Comparison of ENCODE assay signal across 27 mouse cellular contexts in the genomic region with DNA sequence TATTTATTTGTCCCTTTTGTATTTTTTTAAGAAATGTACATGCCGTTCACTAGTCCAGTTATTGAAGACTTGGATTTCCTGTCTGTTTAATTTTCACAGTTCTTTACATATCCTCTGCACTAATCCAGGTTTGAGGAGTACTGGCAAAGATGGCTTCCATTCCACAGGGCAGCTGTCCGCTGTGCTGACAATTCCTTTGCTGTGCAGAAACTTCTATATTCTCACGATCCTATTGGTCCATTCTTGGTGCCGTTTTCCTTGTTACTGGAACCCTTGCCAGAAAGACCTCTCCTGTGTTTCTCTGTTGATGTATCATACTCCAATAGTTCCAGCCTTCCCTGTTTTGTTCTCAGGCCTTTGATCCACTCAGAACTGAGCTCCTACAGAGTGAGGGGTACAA.
DNase-seq lines count a peak whose midpoint lies in the region; ATAC-seq lines count a peak whose summit lies in the region.
"Had no signal": no experiment of that assay in that cellular context is flagged by ENCODE, and none has a peak within 500 bp of the region (broad histone marks: within the 10 kb centered on the region; RNA-seq: fewer than 3 reads in every experiment).

No protein-coding gene starts in this region.

- ATAC-seq in embryonic facial prominence, embryonic 11.5 days (replicated peaks; ENCODE audit: insufficient number of reproducible peaks, low FRiP score, low TSS enrichment, low read depth): no peak
- ATAC-seq in midbrain, embryonic 11.5 days (ENCODE audit: low FRiP score): no peak
- ATAC-seq in midbrain, embryonic 14.5 days (ENCODE audit: low FRiP score, low TSS enrichment): no peak
- ATAC-seq in erythroblast, adult 5-6 weeks (replicated peaks; ENCODE audit: low FRiP score, poor library complexity, severe bottlenecking): no peak
- ATAC-seq: activated CD4-positive, CD25-positive, alpha-beta regulatory T cell, adult 4 months; forebrain, embryonic 15.5 days had no signal

- DNase-seq in embryonic facial prominence, embryonic 11.5 days (ENCODE audit: low spot score): peak; percentile 22
- no peak for DNase-seq in embryonic facial prominence, embryonic 10.5 days (ENCODE audit: low spot score)
- peak; percentile 76 for DNase-seq in midbrain, embryonic 11.5 days (ENCODE audit: low spot score, missing footprints)
- DNase-seq in midbrain, embryonic 14.5 days: no peak
- peak; percentile 30 for DNase-seq in R1 (ENCODE audit: low read depth, low spot score)
- DNase-seq in gastrocnemius, adult 18-20 months (ENCODE audit: low spot score): no peak
- DNase-seq: adrenal gland, adult 8-10 months; adrenal gland, postnatal 25 days; cerebellum, adult 11-12 months; cerebellum, adult 8-10 months; cerebellum, postnatal 10 days; cerebellum, postnatal 36 days; embryo, embryonic 11 days; gastrocnemius, postnatal 10 days; gastrocnemius, postnatal 36 days; heart, adult 2 months had no signal

- 81% methylated on average over 4 of the region's 4 CpGs for WGBS in embryonic facial prominence, embryonic 11.5 days
- WGBS in embryonic facial prominence, embryonic 10.5 days: 87% methylated on average over 4 of the region's 4 CpGs
- WGBS in midbrain, embryonic 11.5 days: 87% methylated on average over 4 of the region's 4 CpGs
- 83% methylated on average over 4 of the region's 4 CpGs for WGBS in midbrain, embryonic 14.5 days

- no peak overlapping the region for H3K4me2 ChIP-seq in embryonic facial prominence, embryonic 11.5 days (ENCODE audit: low read depth, low read length)
- no peak overlapping the region for H3K4me2 ChIP-seq in midbrain, embryonic 11.5 days
- no peak overlapping the region for H3K4me2 ChIP-seq in midbrain, embryonic 14.5 days (ENCODE audit: low read length)
- H3K4me2 ChIP-seq: embryonic facial prominence, embryonic 12.5 days; embryonic facial prominence, embryonic 15.5 days; forebrain, embryonic 12.5 days; forebrain, embryonic 15.5 days; heart, embryonic 11.5 days; hindbrain, embryonic 12.5 days; hindbrain, embryonic 15.5 days had no signal

- H3K27me3 ChIP-seq in embryonic facial prominence, embryonic 11.5 days (ENCODE audit: control insufficient read depth, insufficient read depth, low read length): no peaks in the 10 kb centered on the region
- H3K27me3 ChIP-seq in embryonic facial prominence, embryonic 10.5 days (replicated peaks; ENCODE audit: low read depth, poor library complexity, severe bottlenecking): no peaks in the 10 kb centered on the region
- no peaks in the 10 kb centered on the region for H3K27me3 ChIP-seq in midbrain, embryonic 11.5 days (ENCODE audit: control insufficient read depth, insufficient read depth, low read length)
- no peaks in the 10 kb centered on the region for H3K27me3 ChIP-seq in midbrain, embryonic 14.5 days (ENCODE audit: control insufficient read depth, insufficient read depth, low read length)
- H3K27me3 ChIP-seq: embryonic facial prominence, embryonic 12.5 days; embryonic facial prominence, embryonic 15.5 days; forebrain, embryonic 12.5 days; forebrain, embryonic 15.5 days; hindbrain, embryonic 12.5 days; hindbrain, embryonic 15.5 days had no signal

- H3K9me3 ChIP-seq in embryonic facial prominence, embryonic 11.5 days (replicated peaks; ENCODE audit: control insufficient read depth, low read length): no peaks in the 10 kb centered on the region
- H3K9me3 ChIP-seq in embryonic facial prominence, embryonic 10.5 days: no peaks in the 10 kb centered on the region
- no peaks in the 10 kb centered on the region for H3K9me3 ChIP-seq in midbrain, embryonic 11.5 days (ENCODE audit: control insufficient read depth, low read length)
- H3K9me3 ChIP-seq in midbrain, embryonic 14.5 days (ENCODE audit: control insufficient read depth, low read length): no peaks in the 10 kb centered on the region
- H3K9me3 ChIP-seq: embryonic facial prominence, embryonic 12.5 days; embryonic facial prominence, embryonic 15.5 days; forebrain, embryonic 12.5 days; hindbrain, embryonic 12.5 days; hindbrain, embryonic 15.5 days had no signal

- no peak overlapping the region for H3K9ac ChIP-seq in embryonic facial prominence, embryonic 11.5 days (replicated peaks; ENCODE audit: low read length)
- H3K9ac ChIP-seq in midbrain, embryonic 11.5 days (ENCODE audit: low read length): no peak overlapping the region
- H3K9ac ChIP-seq in midbrain, embryonic 14.5 days (replicated peaks; ENCODE audit: low read length): no peak overlapping the region
- H3K9ac ChIP-seq: embryonic facial prominence, embryonic 12.5 days; embryonic facial prominence, embryonic 15.5 days; forebrain, embryonic 12.5 days; forebrain, embryonic 15.5 days; hindbrain, embryonic 12.5 days; hindbrain, embryonic 15.5 days had no signal

- no peak overlapping the region for H3K4me3 ChIP-seq in embryonic facial prominence, embryonic 11.5 days (ENCODE audit: low read depth, low read length)
- H3K4me3 ChIP-seq in embryonic facial prominence, embryonic 10.5 days: no peak overlapping the region
- H3K4me3 ChIP-seq in midbrain, embryonic 11.5 days (ENCODE audit: low read depth, low read length): no peak overlapping the region
- H3K4me3 ChIP-seq in midbrain, embryonic 14.5 days (replicated peaks; ENCODE audit: low read depth, low read length): no peak overlapping the region
- H3K4me3 ChIP-seq: embryonic facial prominence, embryonic 12.5 days; embryonic facial prominence, embryonic 15.5 days; erythroblast, embryonic 14.5 days; forebrain, embryonic 12.5 days; forebrain, embryonic 15.5 days; heart, adult 2 months; hindbrain, embryonic 12.5 days; hindbrain, embryonic 15.5 days had no signal

- no peak overlapping the region for H3K27ac ChIP-seq in embryonic facial prominence, embryonic 11.5 days (replicated peaks; ENCODE audit: low read depth, low read length)
- H3K27ac ChIP-seq in embryonic facial prominence, embryonic 10.5 days (replicated peaks): no peak overlapping the region
- H3K27ac ChIP-seq in midbrain, embryonic 11.5 days (ENCODE audit: low read depth, low read length): no peak overlapping the region
- no peak overlapping the region for H3K27ac ChIP-seq in midbrain, embryonic 14.5 days (replicated peaks; ENCODE audit: low read depth, low read length)
- H3K27ac ChIP-seq: embryonic facial prominence, embryonic 12.5 days; embryonic facial prominence, embryonic 15.5 days; forebrain, embryonic 12.5 days; forebrain, embryonic 15.5 days; heart, adult 2 months; hindbrain, embryonic 12.5 days; hindbrain, embryonic 15.5 days had no signal

- no peaks in the 10 kb centered on the region for H3K36me3 ChIP-seq in embryonic facial prominence, embryonic 11.5 days (replicated peaks; ENCODE audit: control insufficient read depth, insufficient read depth, low read depth, low read length)
- no peaks in the 10 kb centered on the region for H3K36me3 ChIP-seq in embryonic facial prominence, embryonic 10.5 days (replicated peaks)
- no peaks in the 10 kb centered on the region for H3K36me3 ChIP-seq in midbrain, embryonic 11.5 days (ENCODE audit: control insufficient read depth, insufficient read depth, low read length)
- H3K36me3 ChIP-seq in midbrain, embryonic 14.5 days (ENCODE audit: control insufficient read depth, insufficient read depth, low read length): no peaks in the 10 kb centered on the region
- H3K36me3 ChIP-seq: embryonic facial prominence, embryonic 12.5 days; embryonic facial prominence, embryonic 15.5 days; forebrain, embryonic 12.5 days; forebrain, embryonic 15.5 days; G1E; hindbrain, embryonic 12.5 days; hindbrain, embryonic 15.5 days had no signal

- no peaks in the 10 kb centered on the region for H3K4me1 ChIP-seq in embryonic facial prominence, embryonic 11.5 days (ENCODE audit: control insufficient read depth, insufficient read depth, low read length)
- H3K4me1 ChIP-seq in embryonic facial prominence, embryonic 10.5 days: no peaks in the 10 kb centered on the region
- H3K4me1 ChIP-seq in midbrain, embryonic 11.5 days (ENCODE audit: control insufficient read depth, insufficient read depth, low read length): no peaks in the 10 kb centered on the region
- no peaks in the 10 kb centered on the region for H3K4me1 ChIP-seq in midbrain, embryonic 14.5 days (ENCODE audit: control insufficient read depth, insufficient read depth, low read length)
- H3K4me1 ChIP-seq: embryonic facial prominence, embryonic 12.5 days; forebrain, embryonic 12.5 days; forebrain, embryonic 15.5 days; hindbrain, embryonic 12.5 days; hindbrain, embryonic 15.5 days had no signal

Comparison
In these comparisons a context has a peak if more than half of its experiments do, and no peak if none do; other contexts are left out.
1. DNase-seq: peak in embryonic facial prominence, embryonic 11.5 days (single experiment), midbrain, embryonic 11.5 days (single experiment) and R1 (single experiment); none in embryonic facial prominence, embryonic 10.5 days (single experiment), midbrain, embryonic 14.5 days (single experiment) and gastrocnemius, adult 18-20 months (single experiment).